Mouse (Mus musculus) brain, embryonic 18.5 days (tissue): ENCODE results near the gene Pira2.
"Not testable (repeated sequence)": the region's sequence is repeated elsewhere in the genome, so short reads cannot be mapped to it uniquely, and the experiment has no call there.

ENCODE experiments used
- DNase-seq: peaks from one replicate; pipeline ENCODE4 v3.0.0-alpha.2; 2012; ENCODE audit warnings: low read depth, low spot score

Pira2 gene

DNA sequence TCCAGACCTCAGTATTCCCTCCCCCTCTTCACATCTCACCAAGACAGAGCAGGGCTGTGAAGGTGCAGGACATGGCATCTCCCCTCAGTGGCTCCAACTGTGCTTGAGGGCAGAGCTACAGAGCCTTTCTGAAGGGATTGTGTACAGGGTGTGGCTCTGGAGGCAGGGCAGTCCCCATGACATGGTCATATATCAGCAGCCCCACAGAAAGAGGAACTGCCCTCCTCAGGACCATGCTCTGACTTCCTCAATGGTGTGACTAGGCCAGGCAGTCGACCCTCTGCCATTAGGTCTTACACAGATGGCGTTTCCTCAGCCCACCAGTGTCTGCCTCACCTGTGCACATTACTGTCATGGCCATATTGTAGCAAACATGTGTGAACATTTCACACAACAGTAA lies at the start of gene Pira2:
Pira2 (minus strand) TSS at position 101 of the 400 bp plus-strand sequence.
- not testable (repeated sequence) for DNase-seq

DNA sequence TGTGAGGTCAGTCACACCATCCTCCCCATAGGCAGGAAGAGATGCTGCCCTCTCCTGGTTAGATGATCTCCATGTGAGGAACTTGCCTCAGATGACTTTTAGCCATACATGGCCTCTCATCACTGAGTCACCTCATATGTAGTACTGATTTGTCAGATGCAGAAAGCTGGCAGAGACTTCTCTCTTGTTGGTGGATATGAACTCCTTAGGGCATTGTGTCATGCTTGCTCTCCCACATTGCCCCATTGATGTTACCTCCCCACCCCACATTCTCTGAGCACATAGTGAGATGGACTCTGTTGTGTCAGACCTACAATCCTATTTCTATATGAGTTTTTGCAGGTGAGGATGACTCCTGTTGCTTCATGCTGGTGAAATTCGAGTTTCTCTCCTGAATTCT lies 30.2 kb upstream of the Pira2 start:
- DNase-seq: not testable (repeated sequence)

- not testable (repeated sequence) for DNase-seq
Observed at GRCm38 (mm10) chr7:3837854-3838253, 7.0 kb downstream of the Pira2 start.

- DNase-seq: not testable (repeated sequence)
Observed at GRCm38 (mm10) chr7:3830633-3831032, 14.2 kb downstream of the Pira2 start.

DNA sequence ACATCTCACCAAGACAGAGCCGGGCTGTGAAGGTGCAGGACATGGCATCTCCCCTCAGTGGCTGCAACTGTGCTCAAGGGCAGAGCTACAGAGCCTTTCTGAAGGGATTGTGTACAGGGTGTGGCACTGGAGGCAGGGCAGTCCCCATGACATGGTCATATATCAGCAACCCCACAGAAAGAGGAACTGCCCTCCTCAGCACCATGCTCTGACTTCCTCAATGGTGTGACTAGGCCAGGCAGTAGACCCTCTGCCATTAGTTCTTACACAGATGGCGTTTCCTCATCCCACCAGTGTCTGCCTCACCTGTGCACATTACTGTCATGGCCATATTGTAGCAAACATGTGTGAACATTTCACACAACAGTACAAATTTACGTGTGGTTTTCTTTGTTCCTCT lies 19.3 kb downstream of the Pira2 start, which contains the start of gene Gm15448:
Gm15448 (minus strand) TSS at position 89 of the 400 bp plus-strand sequence.
- not testable (repeated sequence) for DNase-seq

GRCm38 (mm10) chr7:3811912-3812311 lies 32.9 kb downstream of the Pira2 start:
- DNase-seq: not testable (repeated sequence)

DNA sequence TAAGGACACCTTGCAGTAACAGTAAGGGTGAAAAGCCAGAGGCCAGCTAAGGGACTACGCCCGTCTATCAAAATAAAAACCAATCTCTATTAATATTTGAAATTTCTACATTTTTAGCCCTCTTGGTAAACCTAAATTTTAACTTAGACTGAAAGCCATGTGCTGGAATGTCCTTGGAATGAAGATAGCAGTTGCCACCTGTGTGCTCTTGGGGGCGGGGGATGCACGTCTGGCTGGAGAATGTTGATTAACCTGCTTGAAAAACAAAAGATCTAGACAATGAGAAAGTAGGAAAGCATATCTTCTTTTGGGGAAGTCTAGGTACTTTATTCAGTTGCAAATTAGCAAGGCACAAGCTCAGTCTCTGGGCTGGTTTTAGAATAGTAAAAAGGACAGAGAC lies 41.9 kb downstream of the Pira2 start:
- DNase-seq: not testable (repeated sequence)

GRCm38 (mm10) chr7:3799940-3800339 lies 44.9 kb downstream of the Pira2 start:
- DNase-seq: not testable (repeated sequence)

DNA sequence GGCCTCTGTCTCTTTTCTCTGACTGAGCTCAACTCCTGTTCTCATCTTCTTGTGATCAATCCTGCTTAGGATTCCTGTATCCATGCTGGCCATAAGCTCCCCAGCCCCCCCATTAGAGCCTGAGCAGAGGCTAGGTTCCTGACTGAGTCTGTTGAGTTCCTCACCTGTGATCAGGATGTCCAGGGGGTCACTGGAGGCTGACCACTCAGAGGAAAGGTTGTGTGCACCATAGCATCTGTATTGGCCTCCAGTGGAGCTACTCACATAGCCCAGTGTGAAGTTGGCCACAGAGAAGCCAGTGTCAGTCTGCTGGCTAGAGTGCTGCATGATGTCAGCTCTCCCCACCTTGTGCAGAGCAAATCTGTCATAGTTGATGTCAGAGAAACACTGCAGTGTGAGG lies 48.6 kb downstream of the Pira2 start:
- DNase-seq: not testable (repeated sequence)
